Mouse (Mus musculus): ENCODE results near the gene Dennd6b. TPM values are rescaled to one million over a fixed set of nuclear protein-coding genes. Genes with fewer than 3 reads are reported as not detected.
A peak's percentile ranks its signal among the peaks of the same experiment; 100 is the strongest.

Dennd6b gene
- polyA plus RNA-seq, 1 experiment from 2014 or later: 54.6 TPM

- no peak for ATAC-seq (ENCODE audit: low FRiP score)
Measured at GRCm38 (mm10) chr15:89172276-89172935, 23.9 kb downstream of the Dennd6b start.

DNA sequence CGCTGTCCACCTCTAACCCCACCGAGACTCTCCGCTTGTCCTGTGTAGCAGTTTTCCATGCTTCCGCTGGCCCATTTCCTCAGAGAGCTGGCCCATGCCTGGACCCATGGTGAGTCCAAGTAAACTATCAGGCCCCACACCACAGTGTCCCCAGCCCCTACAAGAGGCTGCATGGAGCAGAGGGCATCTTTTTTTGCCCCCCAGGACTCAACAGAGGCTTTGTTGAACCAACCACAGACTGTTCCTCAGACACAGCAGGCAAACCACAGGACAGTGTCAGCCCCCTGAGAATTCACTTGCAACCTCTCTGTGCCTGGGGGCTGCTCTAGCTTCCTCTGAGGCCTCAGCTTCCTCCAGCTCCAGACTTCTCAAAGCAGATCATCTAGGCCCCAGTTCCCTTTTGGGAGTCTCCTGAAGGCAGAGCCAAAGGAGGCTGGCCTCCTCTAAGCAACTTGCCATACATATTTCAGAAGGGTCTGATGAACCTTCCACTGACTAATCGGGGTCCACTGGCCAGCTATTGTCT is 24.7 kb downstream of the Dennd6b start:
- H3K9me3 ChIP-seq (replicated peaks): no peaks in the 10 kb centered on the region
- peak overlapping the region; percentile 52 for H3K27ac ChIP-seq
- H3K27me3 ChIP-seq: no peaks in the 10 kb centered on the region
- ATAC-seq (ENCODE audit: low FRiP score): no peak
- H3K36me3 ChIP-seq: peaks cover 23% of the 10 kb centered on the region
- H3K4me3 ChIP-seq: no peak overlapping the region
- H3K4me1 ChIP-seq: peaks cover 76% of the 10 kb centered on the region
- no peak overlapping the region for H3K4me2 ChIP-seq (replicated peaks)
- WGBS: 82% methylated on average over 5 of the region's 5 CpGs
- no peak overlapping the region for H3K9ac ChIP-seq

More at GRCm38 (mm10) chr15:89172276-89172935, 23.9 kb downstream of the Dennd6b start:
- peak overlapping the region; percentile 100 for H3K4me2 ChIP-seq (replicated peaks)
- 39% methylated on average over 17 of the region's 17 CpGs for WGBS
- peaks cover 14% of the 10 kb centered on the region for H3K36me3 ChIP-seq
- H3K27ac ChIP-seq: peak overlapping the region; percentile 81
- peak overlapping the region; percentile 79 for H3K9ac ChIP-seq
- H3K4me3 ChIP-seq: peak overlapping the region; percentile 54
- H3K27me3 ChIP-seq: no peaks in the 10 kb centered on the region
- H3K9me3 ChIP-seq (replicated peaks): no peaks in the 10 kb centered on the region
- H3K4me1 ChIP-seq: peaks cover 84% of the 10 kb centered on the region

GRCm38 (mm10) chr15:89170102-89170501 is 26.2 kb downstream of the Dennd6b start:
- no peak for ATAC-seq (ENCODE audit: low FRiP score)
- Histone ChIP-seq H3K4me2 (replicated peaks) (peak overlapping the region; percentile 21; the same call in 1 of the 2 replicates), H3K9me3 (replicated peaks) (no peaks in the 10 kb centered on the region), H3K27ac (peak overlapping the region; percentile 50), H3K27me3 (no peaks in the 10 kb centered on the region), H3K4me1 (peaks cover 61% of the 10 kb centered on the region), H3K36me3 (peaks cover 37% of the 10 kb centered on the region), H3K9ac (no peak overlapping the region), H3K4me3 (no peak overlapping the region)
- WGBS: 70% methylated on average over 3 of the region's 3 CpGs

DNA sequence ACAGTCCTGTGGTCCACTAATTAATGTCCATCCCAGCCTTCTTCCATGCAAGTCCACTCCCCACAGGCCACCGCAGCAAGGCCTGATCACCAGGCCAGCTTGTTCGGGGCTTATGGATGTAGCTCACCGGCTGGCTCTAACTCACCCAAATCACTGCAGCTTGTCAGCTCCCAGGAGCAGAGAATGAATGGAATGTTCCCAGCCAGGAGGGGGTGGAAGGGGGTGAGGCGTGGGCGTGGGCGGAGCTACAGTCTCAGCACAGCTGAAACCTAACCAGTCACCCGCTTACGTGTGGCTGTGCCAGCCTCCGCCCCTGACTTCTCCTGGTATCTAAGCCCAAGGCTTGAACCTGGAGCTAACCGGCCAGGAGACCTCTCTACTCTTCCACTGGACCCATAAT is 26.9 kb downstream of the Dennd6b start:
- Histone ChIP-seq H3K4me1 (peaks cover 55% of the 10 kb centered on the region), H3K27ac (peak overlapping the region; percentile 50), H3K36me3 (peaks cover 44% of the 10 kb centered on the region), H3K27me3 (no peaks in the 10 kb centered on the region), H3K4me3 (no peak overlapping the region), H3K9me3 (replicated peaks) (no peaks in the 10 kb centered on the region), H3K4me2 (replicated peaks) (peak overlapping the region; percentile 21), H3K9ac (0 out of 2 replicates have a peak overlapping the region, but pooled peaks have one; percentile 38)
- 2% methylated on average over 10 of the region's 10 CpGs for WGBS
- ATAC-seq (ENCODE audit: low FRiP score): peak; percentile 18; the same call in 1 of the 2 replicates

DNA sequence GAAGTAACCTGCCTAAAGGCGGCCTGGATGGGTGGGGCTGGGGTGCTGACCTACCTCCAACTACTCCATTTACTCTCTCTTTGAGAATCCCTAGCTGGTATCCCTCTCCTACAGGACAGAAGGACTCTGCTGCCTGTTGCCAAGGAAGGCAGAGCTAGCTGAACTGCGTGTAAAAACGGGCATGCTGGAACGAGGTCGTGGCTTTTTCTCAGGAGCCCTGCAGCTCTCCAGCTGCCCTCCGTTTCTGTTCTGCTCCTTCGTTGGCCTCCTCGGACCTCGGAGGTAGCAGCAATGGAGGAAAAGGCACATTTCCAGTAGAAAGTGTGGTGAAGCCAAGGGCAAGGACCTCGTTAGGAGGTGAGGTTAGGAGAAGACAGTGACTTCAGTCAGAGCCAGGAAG is 27.4 kb downstream of the Dennd6b start:
- peak overlapping the region; percentile 9; the same call in 1 of the 2 replicates for H3K4me2 ChIP-seq (replicated peaks)
- H3K9me3 ChIP-seq (replicated peaks): no peaks in the 10 kb centered on the region
- no peak for ATAC-seq (ENCODE audit: low FRiP score)
- H3K27ac ChIP-seq: peak overlapping the region; percentile 49; the same call in 1 of the 2 replicates
- H3K4me3 ChIP-seq: no peak overlapping the region
- 0 out of 2 replicates have a peak overlapping the region, but pooled peaks have one; percentile 38 for H3K9ac ChIP-seq
- no peaks in the 10 kb centered on the region for H3K27me3 ChIP-seq
- WGBS: 51% methylated on average over 10 of the region's 10 CpGs
- H3K36me3 ChIP-seq: peaks cover 49% of the 10 kb centered on the region
- H3K4me1 ChIP-seq: peaks cover 50% of the 10 kb centered on the region

GRCm38 (mm10) chr15:89165478-89165877 is 30.8 kb downstream of the Dennd6b start:
- Histone ChIP-seq H3K36me3 (peaks cover 84% of the 10 kb centered on the region), H3K27ac (no peak overlapping the region), H3K9ac (no peak overlapping the region), H3K4me3 (no peak overlapping the region), H3K27me3 (no peaks in the 10 kb centered on the region), H3K9me3 (replicated peaks) (no peaks in the 10 kb centered on the region), H3K4me2 (replicated peaks) (no peak overlapping the region), H3K4me1 (peaks cover 18% of the 10 kb centered on the region)
- WGBS: 97% methylated on average over 12 of the region's 12 CpGs
- ATAC-seq (ENCODE audit: low FRiP score): no peak

- H3K4me3 ChIP-seq: no peak overlapping the region
- no peak overlapping the region for H3K9ac ChIP-seq
- H3K36me3 ChIP-seq: peaks cover 100% of the 10 kb centered on the region
- WGBS: 88% methylated on average over 9 of the region's 9 CpGs
- H3K4me2 ChIP-seq (replicated peaks): no peak overlapping the region
- H3K9me3 ChIP-seq (replicated peaks): no peaks in the 10 kb centered on the region
- ATAC-seq (ENCODE audit: low FRiP score): no peak
- no peaks in the 10 kb centered on the region for H3K27me3 ChIP-seq
- H3K27ac ChIP-seq: no peak overlapping the region
- no peaks in the 10 kb centered on the region for H3K4me1 ChIP-seq
Measured at GRCm38 (mm10) chr15:89161397-89161796, 34.9 kb downstream of the Dennd6b start.

DNA sequence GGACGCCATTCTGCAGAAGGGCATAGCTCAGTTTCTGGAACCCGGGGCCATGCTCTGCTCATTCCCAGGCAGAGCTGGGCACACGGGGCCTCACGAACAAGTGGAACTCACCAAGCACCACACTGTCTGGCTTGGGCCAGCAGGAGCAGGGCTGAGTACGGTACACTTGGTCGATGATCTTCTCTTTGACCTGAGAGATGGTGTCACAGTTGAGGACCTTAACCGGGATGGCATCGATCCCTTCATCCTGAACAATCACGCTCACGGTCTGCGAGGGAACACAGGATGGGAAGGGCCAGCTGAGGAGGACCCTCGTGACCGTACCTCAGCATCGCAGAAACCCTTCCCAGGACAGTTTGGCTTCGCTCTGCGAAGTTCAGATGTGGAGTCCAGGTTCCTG is 37.8 kb downstream of the Dennd6b start:
- no peaks in the 10 kb centered on the region for H3K4me1 ChIP-seq
- no peak for ATAC-seq (ENCODE audit: low FRiP score)
- H3K27ac ChIP-seq: 0 out of 2 replicates have a peak overlapping the region, but pooled peaks have one; percentile 12
- no peak overlapping the region for H3K9ac ChIP-seq
- 95% methylated on average over 16 of the region's 16 CpGs for WGBS
- no peak overlapping the region for H3K4me3 ChIP-seq
- no peaks in the 10 kb centered on the region for H3K9me3 ChIP-seq (replicated peaks)
- H3K27me3 ChIP-seq: no peaks in the 10 kb centered on the region
- no peak overlapping the region for H3K4me2 ChIP-seq (replicated peaks)
- peaks cover 100% of the 10 kb centered on the region for H3K36me3 ChIP-seq

DNA sequence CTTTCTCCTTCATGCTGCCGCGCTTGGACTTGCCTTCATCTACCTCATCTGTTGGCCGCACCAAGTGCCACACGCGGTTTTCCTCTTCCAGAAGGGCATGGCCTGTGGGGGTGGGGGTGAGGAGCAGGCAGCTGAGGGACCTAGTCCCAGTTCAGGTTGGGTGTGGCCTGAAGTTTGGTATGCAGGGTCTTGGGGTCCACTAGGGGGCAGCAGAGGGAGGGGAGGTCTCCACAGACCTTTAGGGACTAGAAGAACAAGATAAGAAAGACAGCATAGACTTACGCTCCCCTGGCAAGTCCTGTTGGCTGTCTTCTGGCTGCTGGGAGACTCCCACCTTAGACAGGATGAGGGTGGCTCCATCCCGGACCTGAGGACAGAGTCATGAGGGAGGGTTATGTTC is 38.3 kb downstream of the Dennd6b start:
- Histone ChIP-seq H3K9me3 (replicated peaks) (no peaks in the 10 kb centered on the region), H3K9ac (no peak overlapping the region), H3K36me3 (peaks cover 96% of the 10 kb centered on the region), H3K4me2 (replicated peaks) (no peak overlapping the region), H3K4me1 (no peaks in the 10 kb centered on the region), H3K27me3 (no peaks in the 10 kb centered on the region), H3K27ac (0 out of 2 replicates have a peak overlapping the region, but pooled peaks have one; percentile 12), H3K4me3 (no peak overlapping the region)
- 72% methylated on average over 7 of the region's 7 CpGs for WGBS
- peak; percentile 26; the same call in 1 of the 2 replicates for ATAC-seq (ENCODE audit: low FRiP score)

- no peak overlapping the region for H3K4me3 ChIP-seq
- peaks cover 12% of the 10 kb centered on the region; the same call in 1 of the 2 replicates for H3K27me3 ChIP-seq
- ATAC-seq (ENCODE audit: low FRiP score): peak; percentile 55
- no peak overlapping the region for H3K4me2 ChIP-seq (replicated peaks)
- H3K9ac ChIP-seq: 0 out of 2 replicates have a peak overlapping the region, but pooled peaks have one; percentile 35
- H3K4me1 ChIP-seq: peaks cover 27% of the 10 kb centered on the region
- peak overlapping the region; percentile 77 for H3K27ac ChIP-seq
- peaks cover 40% of the 10 kb centered on the region for H3K36me3 ChIP-seq
- H3K9me3 ChIP-seq (replicated peaks): no peaks in the 10 kb centered on the region
Measured at GRCm38 (mm10) chr15:89152312-89152711, 44.0 kb downstream of the Dennd6b start.

GRCm38 (mm10) chr15:89150041-89150390 is 46.3 kb downstream of the Dennd6b start:
- Histone ChIP-seq H3K4me2 (replicated peaks) (peak overlapping the region; percentile 64), H3K27me3 (peaks cover 22% of the 10 kb centered on the region), H3K4me1 (peaks cover 42% of the 10 kb centered on the region), H3K9ac (peak overlapping the region; percentile 90), H3K4me3 (peak overlapping the region; percentile 58), H3K36me3 (peaks cover 27% of the 10 kb centered on the region), H3K27ac (peak overlapping the region; percentile 90), H3K9me3 (replicated peaks) (no peaks in the 10 kb centered on the region)
- WGBS: 2% methylated on average over 13 of the region's 13 CpGs
- no peak for ATAC-seq (ENCODE audit: low FRiP score)

DNA sequence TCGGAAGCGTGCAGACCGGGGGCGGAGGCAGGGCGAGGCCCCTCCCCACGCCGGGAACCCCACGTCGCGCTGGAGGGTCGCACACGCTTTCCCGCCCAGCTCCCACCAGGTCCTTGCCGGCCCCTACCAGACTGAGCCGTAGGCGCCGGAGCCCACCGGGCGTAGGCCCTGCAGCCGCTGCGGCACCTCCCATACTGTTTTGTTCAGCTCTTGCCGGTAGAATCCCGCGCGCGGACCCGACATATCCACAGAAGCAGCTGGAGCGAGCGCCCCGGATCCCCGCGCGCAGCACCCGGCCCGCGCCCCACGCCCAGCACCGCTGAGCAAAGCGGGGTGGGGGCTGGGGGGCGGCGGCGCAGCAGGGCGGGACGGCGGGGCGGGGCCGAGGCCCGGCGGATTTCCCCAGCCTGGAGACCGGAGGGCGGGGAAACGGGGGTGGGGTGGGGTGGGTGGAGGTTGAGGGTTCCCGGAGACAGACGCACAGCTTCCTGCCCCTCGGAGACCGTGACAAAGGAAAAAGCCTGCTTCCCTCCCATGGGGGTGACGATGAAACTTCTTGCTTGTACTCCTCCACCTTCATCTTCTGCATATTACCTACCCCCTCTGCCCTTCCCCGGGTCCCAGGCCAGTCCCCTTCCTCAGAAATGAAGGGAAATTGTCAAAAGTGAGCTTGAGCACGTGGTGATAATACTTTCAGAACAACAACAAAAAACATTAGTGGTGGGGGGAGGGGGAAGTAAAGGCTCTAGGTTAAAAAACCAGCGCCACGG is 46.8 kb downstream of the Dennd6b start, which contains the start of gene Mapk11:
TSS of gene Mapk11 (minus strand) at position 358 of the 770 bp plus-strand sequence.
- WGBS: under 1% methylated on average over 54 of the region's 61 CpGs
- peak; percentile 58 for ATAC-seq (ENCODE audit: low FRiP score)
- Histone ChIP-seq H3K9ac (peak within 1 kb of the TSS; percentile 90), H3K27ac (peak within 1 kb of the TSS; percentile 90), H3K36me3 (peaks cover 26% of the 10 kb centered on the region), H3K4me1 (peaks cover 42% of the 10 kb centered on the region), H3K4me2 (replicated peaks) (peak within 1 kb of the TSS; percentile 64), H3K4me3 (peak within 1 kb of the TSS; percentile 58), H3K27me3 (peaks cover 22% of the 10 kb centered on the region), H3K9me3 (replicated peaks) (no peaks in the 10 kb centered on the region)

Measured in hindbrain, embryonic 12.5 days (tissue).